Mouse (Mus musculus) spleen, adult 2 months (tissue): ENCODE measurements around the gene Pdcd2. TPM values are rescaled to one million over a fixed set of nuclear protein-coding genes. Genes with fewer than 3 reads are reported as not detected.

Experiments used
- DNase-seq, 2 experiments: peaks; one replicate each; pipeline versions ENCODE4 v3.0.0 to v3.0.0-alpha.2; 2012 to 2021; ENCODE audit warnings: low spot score in 2 of 2, low read depth in 1 of 2
- H3K27ac ChIP-seq: fragments of 200-500 bp; 2 replicates; pipeline ENCODE4 v1.5.1; 2012; ENCODE audit warnings: low read length, inconsistent platforms; ENCODE audit not compliant: insufficient read depth
- H3K27me3 ChIP-seq: fragments of 200-500 bp; 2 replicates; pipeline ENCODE4 v1.6.1; 2012; ENCODE audit warnings: mild to moderate bottlenecking, moderate library complexity, low read length, inconsistent platforms; ENCODE audit not compliant: control insufficient read depth, insufficient read depth
- H3K36me3 ChIP-seq: fragments of 200-500 bp; 2 replicates; pipeline ENCODE4 v1.6.1; 2012; ENCODE audit warnings: mild to moderate bottlenecking, low read length, inconsistent platforms; ENCODE audit not compliant: control insufficient read depth, insufficient read depth
- H3K4me1 ChIP-seq: fragments of 200-500 bp; 2 replicates; pipeline ENCODE4 v1.6.1; 2011; ENCODE audit warnings: inconsistent platforms; ENCODE audit not compliant: control insufficient read depth, insufficient read depth, insufficient read length
- H3K4me3 ChIP-seq: fragments of 200-500 bp; 2 replicates; pipeline ENCODE4 v1.5.1; 2011; ENCODE audit warnings: mild to moderate bottlenecking, inconsistent platforms; ENCODE audit not compliant: insufficient read depth, insufficient read length; ENCODE audit errors: extremely low read depth
- CTCF ChIP-seq: fragments of 200-500 bp; IDR thresholded peaks from 2 replicates; pipeline ENCODE4 v1.5.1; 2011; ENCODE audit warnings: mild to moderate bottlenecking, inconsistent platforms; ENCODE audit not compliant: insufficient read depth, insufficient read length, insufficient replicate concordance; ENCODE audit errors: extremely low read depth
- POLR2A ChIP-seq: fragments of 200-500 bp; IDR thresholded peaks from 2 replicates; pipeline ENCODE4 v1.6.1; 2011; ENCODE audit warnings: low read depth, low read length, inconsistent platforms
- WGBS: fragments of 180-500 bp; shearing (Covaris S2); methylation state at CpG from one replicate; pipeline ENCODE4 v1.1.7; 2018; 5-methylcytosine and 5-hydroxymethylcytosine counted together
- polyA plus RNA-seq: library from polyadenylated mRNA; depleted of rRNA; stranded (reverse); fragments of >200 nt; gene quantifications from 2 replicates; pipeline ENCODE4 v1.2.3, GENCODE M21; 2012; rRNA removed

Pdcd2 gene
- 21.7 and 40.1 TPM in 2 replicates for polyA plus RNA-seq

DNA sequence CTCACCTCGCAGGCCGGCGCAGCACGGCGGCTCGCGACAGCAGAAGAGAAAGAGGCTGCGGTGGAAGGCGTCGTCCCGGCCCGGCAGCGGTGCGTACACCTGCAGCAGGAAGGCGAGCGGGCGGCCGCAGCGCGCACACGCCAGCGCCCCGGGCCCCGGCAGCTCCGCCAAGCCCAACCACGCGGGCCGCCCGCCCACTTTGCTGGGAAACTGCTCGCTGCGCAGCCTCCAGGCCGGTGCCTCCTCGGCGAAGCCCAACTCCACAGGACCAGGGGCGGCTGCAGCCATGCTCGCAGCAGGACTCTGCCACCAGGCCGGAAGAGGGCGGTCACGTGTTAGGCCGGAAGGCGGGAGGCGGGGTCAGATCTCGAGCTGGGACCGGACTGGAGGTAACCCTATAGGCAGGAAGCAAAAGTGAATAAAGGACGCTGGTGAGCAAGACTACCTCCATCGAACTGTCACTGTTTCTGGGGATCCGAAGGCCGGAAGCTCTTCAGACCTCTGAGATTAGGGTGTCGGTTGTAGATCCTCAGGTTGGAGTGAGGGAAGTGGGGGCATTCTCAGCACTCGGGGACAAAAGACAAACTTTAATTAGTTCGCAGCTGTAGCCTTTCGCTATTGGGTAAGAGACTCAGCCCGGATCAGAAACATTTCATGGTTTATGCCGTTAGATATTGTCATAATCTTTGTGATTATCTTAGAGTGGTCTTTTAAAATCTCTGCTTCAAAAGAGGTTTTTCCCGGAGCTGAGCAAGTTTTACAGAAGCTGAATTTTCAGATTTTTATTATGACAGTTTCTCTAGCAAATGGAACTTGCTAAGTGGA, at the start of gene Pdcd2:
Pdcd2 (minus strand) TSS at position 316 of the 825 bp plus-strand sequence.
- Histone ChIP-seq H3K27ac (peak within 1 kb of the TSS; percentile 89), H3K36me3 (peaks cover 18% of the 10 kb centered on the region), H3K4me3 (peak within 1 kb of the TSS; percentile 73), H3K4me1 (peaks cover 8% of the 10 kb centered on the region), H3K27me3 (no peaks in the 10 kb centered on the region)
- DNase-seq = peak; percentile 83 to 97
- WGBS = under 1% methylated on average over 54 of the region's 55 CpGs
- TF ChIP-seq CTCF (0 out of 2 replicates have a peak, but pooled peaks have one; percentile 3), POLR2A (peak; percentile 84)

DNA sequence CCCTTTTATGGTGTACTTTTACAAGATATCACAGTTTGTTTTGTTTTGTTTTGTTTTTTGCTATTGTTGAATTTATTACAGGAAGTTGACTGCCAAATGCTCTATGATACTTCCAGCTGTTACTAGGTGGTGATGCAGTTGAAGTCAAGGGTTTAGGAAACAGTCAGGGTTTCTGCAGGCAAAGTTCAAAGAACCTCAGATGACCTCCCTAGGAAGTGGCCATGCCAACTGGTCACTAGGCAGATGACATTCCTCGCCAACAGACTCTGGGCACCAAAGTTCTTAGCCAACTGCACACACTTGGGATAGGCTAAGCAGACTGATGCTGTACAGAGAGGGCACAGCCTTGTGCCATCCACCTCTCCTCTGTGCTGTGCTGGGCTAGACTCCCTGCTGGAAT, 48.0 kb upstream of the Pdcd2 start:
- Histone ChIP-seq H3K4me3 (no peak overlapping the region), H3K36me3 (no peaks in the 10 kb centered on the region), H3K4me1 (no peaks in the 10 kb centered on the region), H3K27me3 (peaks cover 6% of the 10 kb centered on the region; the same call in 1 of the 2 replicates), H3K27ac (no peak overlapping the region)
- no peak for DNase-seq
- WGBS = 70% methylated on average over 1 of the region's 1 CpGs
- TF ChIP-seq POLR2A = no peak
- TF ChIP-seq CTCF = no peak

DNA sequence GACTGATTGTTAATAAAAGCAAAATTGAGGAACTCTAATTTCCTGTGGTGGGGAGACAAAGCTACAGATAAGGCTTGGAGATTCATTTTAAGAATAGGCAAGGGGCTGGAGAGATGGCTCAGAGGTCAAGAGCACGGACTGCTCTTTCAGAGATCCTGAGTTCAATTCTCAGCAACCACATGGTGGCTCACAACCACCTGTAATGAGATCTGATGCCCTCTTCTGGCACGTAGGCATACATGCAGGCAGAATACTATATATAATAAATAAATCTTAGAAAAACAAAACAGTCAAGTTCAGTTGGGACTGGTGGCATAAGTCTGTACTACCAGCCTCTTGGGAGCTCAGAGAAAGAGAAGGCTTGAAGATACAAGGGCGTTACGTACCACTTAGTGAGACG, 39.8 kb upstream of the Pdcd2 start:
- H3K27me3 ChIP-seq = no peaks in the 10 kb centered on the region
- no peaks in the 10 kb centered on the region for H3K4me1 ChIP-seq
- no peak overlapping the region for H3K27ac ChIP-seq
- TF ChIP-seq POLR2A (no peak), CTCF (no peak)
- no peak for DNase-seq
- H3K4me3 ChIP-seq = no peak overlapping the region
- WGBS = 84% methylated on average over 5 of the region's 5 CpGs
- H3K36me3 ChIP-seq = no peaks in the 10 kb centered on the region

DNA sequence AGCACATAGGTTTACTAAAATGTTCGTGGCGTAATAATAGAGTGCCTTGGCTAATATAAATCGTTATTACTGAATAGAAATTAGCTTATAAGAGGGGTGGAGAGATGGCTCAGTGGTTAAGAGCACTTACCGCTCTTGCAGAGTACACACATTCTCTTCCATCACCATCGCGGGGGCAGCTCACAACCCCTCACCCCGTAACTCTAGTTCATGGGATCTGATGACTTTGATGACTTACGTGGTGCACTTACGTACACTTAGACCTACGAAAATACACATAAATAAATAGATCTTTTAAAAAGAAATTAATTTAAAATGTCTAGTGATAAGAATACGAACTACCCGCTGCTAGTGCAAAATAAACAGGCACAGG, 37.8 kb upstream of the Pdcd2 start:
- peak in 1 of 2 experiments; percentile 4 for DNase-seq
- no peak overlapping the region for H3K27ac ChIP-seq
- peak overlapping the region; percentile 30; the same call in 1 of the 2 replicates for H3K4me3 ChIP-seq
- 49% methylated on average over 12 of the region's 12 CpGs for WGBS
- no peaks in the 10 kb centered on the region for H3K4me1 ChIP-seq
- H3K27me3 ChIP-seq = no peaks in the 10 kb centered on the region
- no peaks in the 10 kb centered on the region for H3K36me3 ChIP-seq
- TF ChIP-seq POLR2A (no peak), CTCF (no peak)

DNA sequence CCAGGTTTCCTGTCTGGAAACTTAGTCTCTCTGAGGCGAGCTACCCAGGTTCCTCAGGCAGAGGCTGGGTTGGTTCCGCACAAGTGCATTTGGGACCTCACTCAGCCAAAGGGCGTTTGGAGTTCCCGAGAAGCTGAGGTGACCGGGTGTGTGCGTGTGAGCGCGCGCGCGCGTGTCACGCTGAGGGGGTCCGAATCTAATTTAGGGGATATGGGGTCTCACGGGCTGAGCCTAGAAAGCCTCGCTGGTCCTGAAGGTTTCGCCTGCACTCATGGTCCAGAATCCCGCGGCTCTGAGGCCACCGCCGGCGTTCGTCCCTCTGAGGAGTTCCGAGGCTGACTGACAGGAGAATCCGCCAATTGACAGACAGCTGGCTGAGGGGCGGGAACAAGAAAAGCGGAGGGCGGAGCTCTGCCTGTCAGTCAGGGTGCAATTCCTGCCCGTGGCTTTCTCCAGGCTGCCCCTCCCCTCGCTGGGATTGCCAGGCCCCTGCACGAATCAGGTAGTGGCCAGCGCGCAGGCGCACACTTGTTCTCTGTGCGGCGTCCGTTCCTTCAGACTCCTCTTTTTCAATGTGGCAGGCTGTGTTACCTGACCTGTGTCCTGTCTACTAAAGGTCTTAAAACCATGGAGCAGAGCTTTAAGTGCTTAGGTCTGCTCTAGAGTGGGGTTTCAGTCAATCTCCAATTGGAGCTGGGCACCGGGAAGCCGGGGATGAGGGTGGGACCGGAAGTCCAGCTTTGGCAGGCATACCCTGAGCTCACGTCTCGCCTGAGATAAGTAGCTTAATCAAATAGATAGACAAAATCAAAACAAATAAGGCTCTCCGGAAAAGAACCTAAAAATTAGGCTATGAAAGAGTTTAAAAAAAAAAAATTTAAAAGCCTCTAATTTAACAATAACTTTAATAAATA, 37.2 kb upstream of the Pdcd2 start, which contains the start of gene Prdm9:
Prdm9 (minus strand) TSS at position 341 of the 914 bp plus-strand sequence.
- DNase-seq = peak; percentile 94 to 99
- Histone ChIP-seq H3K4me1 (no peaks in the 10 kb centered on the region), H3K27me3 (no peaks in the 10 kb centered on the region), H3K27ac (peak within 1 kb of the TSS; percentile 80), H3K4me3 (peak within 1 kb of the TSS; percentile 82), H3K36me3 (no peaks in the 10 kb centered on the region)
- under 1% methylated on average over 43 of the region's 43 CpGs for WGBS
- no peak for TF ChIP-seq CTCF
- TF ChIP-seq POLR2A = peak; percentile 32; the same call in 1 of the 2 replicates

DNA sequence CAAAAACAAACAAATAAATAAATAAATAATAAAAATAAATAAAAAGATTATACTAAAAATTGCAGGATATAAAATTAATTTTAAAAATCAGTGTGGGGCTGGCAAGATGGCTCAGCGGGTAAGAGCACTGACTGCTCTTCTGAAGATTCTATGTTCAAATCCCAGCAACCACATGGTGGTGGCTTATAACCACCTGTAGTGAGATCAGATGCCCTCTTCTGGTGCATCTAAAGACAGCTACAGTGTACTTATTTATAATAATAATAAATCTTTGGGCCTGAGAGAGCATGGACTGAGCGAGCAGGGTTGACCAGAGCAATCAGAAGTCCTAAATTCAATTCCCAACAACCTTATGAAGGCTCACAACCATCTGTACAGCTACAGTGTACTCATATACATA, 32.8 kb upstream of the Pdcd2 start:
- Histone ChIP-seq H3K36me3 (no peaks in the 10 kb centered on the region), H3K27ac (no peak overlapping the region), H3K4me3 (no peak overlapping the region), H3K27me3 (no peaks in the 10 kb centered on the region), H3K4me1 (no peaks in the 10 kb centered on the region)
- WGBS = 97% methylated on average over 2 of the region's 2 CpGs
- DNase-seq = no peak
- no peak for TF ChIP-seq CTCF
- TF ChIP-seq POLR2A = no peak
